Mouse (Mus musculus) forebrain, embryonic 13.5 days (tissue): ENCODE measurements around the gene Kcna3. TPM values are rescaled to one million over a fixed set of nuclear protein-coding genes. Genes with fewer than 3 reads are reported as not detected.

Experiments used
- ATAC-seq: fragments of 200-750 bp; cut with Nextera tagmentation; 2 replicates; pipeline ENCODE4 v1.8.0; 2017
- H3K27ac ChIP-seq: fragments of 300-500 bp; sonication (generic); 2 replicates; pipeline ENCODE4 v1.5.1; 2015; ENCODE audit warnings: inconsistent platforms, mild to moderate bottlenecking, moderate library complexity
- H3K27me3 ChIP-seq: fragments of 300-500 bp; sonication (generic); 2 replicates; pipeline ENCODE4 v1.6.1; 2015; ENCODE audit warnings: mild to moderate bottlenecking, inconsistent platforms
- H3K36me3 ChIP-seq: fragments of 300-500 bp; sonication (generic); 2 replicates; pipeline ENCODE4 v1.6.1; 2015; ENCODE audit warnings: mild to moderate bottlenecking, inconsistent platforms; ENCODE audit not compliant: poor library complexity, severe bottlenecking
- H3K4me1 ChIP-seq: fragments of 300-500 bp; sonication (generic); 2 replicates; pipeline ENCODE4 v1.6.1; 2015; ENCODE audit warnings: inconsistent platforms
- H3K4me2 ChIP-seq: fragments of 300-500 bp; sonication (generic); 2 replicates; pipeline ENCODE4 v1.6.1; 2015; ENCODE audit warnings: inconsistent platforms, mild to moderate bottlenecking, moderate library complexity
- H3K4me3 ChIP-seq: fragments of 300-500 bp; sonication (generic); 2 replicates; pipeline ENCODE4 v1.5.1; 2015; ENCODE audit warnings: mild to moderate bottlenecking, inconsistent platforms
- H3K9ac ChIP-seq: fragments of 300-500 bp; sonication (generic); 2 replicates; pipeline ENCODE4 v1.6.1; 2015; ENCODE audit warnings: mild to moderate bottlenecking, inconsistent platforms
- H3K9me3 ChIP-seq: fragments of 300-500 bp; sonication (generic); replicated peaks from 2 replicates; pipeline ENCODE4 v1.6.1; 2016; ENCODE audit warnings: inconsistent platforms
- WGBS: fragments of 180-500 bp; shearing (Covaris S2); methylation state at CpG from one replicate; pipeline ENCODE4 v1.1.7; 2015; 5-methylcytosine and 5-hydroxymethylcytosine counted together
- polyA plus RNA-seq: library from polyadenylated mRNA; unstranded; fragments of >200 nt; fragmentation: Nextera tagmentation; extraction: Ambion mirVana; gene quantifications from 2 replicates; pipeline ENCODE4 v1.2.1, GENCODE M21; 2015

Kcna3 gene
- polyA plus RNA-seq, 1 experiment from 2014 or later, result 13.4 TPM

DNA sequence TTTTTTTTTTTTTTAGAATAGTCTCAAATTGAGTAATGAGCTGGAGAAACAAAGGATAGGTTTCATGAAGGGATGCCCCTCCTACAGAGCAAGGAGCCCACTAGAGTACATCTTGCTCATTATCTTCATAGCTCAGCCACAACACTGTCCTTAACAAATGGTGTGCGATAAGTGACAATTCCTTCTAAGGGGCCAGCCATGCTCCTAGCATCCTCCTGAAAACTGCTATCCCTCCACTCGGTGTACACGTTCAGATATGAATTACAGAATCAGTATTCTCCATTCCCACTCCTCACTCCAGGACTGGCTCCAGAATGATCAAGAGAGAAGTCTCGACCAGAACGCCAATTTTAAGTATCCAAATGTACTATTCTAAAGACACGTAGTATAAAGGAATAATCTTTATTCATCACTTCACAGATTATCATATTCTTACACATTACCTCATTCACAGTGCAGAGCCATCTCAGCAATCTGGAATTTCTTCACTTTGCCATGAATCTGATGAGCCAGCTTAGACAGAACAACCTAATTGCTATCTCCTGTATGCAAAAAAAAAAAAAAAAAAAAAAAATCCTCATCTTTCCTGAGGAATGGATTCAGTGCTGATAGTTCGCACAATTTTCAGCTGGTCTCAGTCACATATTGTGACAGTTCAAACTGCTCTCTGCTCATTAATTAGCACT is 30.3 kb downstream of the Kcna3 start:
- peak; percentile 80 for ATAC-seq
- Histone ChIP-seq H3K36me3 (no peaks in the 10 kb centered on the region), H3K4me1 (peaks cover 25% of the 10 kb centered on the region), H3K4me2 (peak overlapping the region; percentile 20; the same call in 1 of the 2 replicates), H3K4me3 (no peak overlapping the region), H3K27me3 (no peaks in the 10 kb centered on the region), H3K9ac (no peak overlapping the region), H3K27ac (peak overlapping the region; percentile 89), H3K9me3 (no peaks in the 10 kb centered on the region)
- WGBS, result 56% methylated on average over 7 of the region's 7 CpGs

DNA sequence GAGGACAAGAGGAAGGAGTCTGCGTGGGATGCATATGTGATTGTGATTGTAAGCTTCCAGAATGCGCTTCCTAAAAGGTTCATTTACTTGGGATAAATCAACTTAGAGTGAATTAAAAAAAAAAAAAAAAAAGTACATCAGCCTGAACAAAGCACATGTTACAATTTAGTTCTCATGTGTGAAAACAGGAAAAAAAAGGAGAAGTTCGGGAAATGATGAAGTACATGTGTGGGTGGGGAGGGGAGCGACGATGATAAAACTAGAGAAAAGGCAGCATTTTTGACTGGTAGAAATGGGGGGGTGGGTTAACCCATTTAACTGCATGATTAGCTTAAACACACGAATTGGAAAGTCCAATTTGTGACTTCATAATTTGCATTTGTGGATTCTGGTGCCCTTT is 31.3 kb downstream of the Kcna3 start:
- WGBS, result 73% methylated on average over 6 of the region's 6 CpGs
- Histone ChIP-seq H3K4me3 (no peak overlapping the region), H3K9me3 (no peaks in the 10 kb centered on the region), H3K9ac (no peak overlapping the region), H3K27me3 (no peaks in the 10 kb centered on the region), H3K36me3 (no peaks in the 10 kb centered on the region), H3K4me1 (peaks cover 22% of the 10 kb centered on the region), H3K27ac (peak overlapping the region; percentile 89), H3K4me2 (no peak overlapping the region)
- no peak for ATAC-seq

DNA sequence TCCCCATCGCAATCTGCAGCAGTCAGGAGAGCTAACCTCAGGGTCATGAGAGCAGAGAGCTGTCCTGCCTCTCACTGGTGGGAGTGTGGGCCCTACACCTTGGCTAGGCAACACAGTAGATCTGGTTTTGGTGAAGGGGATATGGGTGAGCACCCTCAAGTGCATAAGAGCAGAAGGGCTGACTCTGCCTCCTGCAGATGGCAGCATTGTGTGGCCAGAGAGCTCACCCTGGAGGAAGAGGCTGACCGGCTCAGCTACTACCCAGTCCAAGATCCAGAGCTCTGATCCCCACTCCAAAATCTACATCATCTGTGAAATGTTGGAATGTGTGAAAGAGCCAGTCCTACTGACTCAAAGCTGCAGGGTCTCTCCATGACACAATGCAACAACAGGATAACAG is 37.9 kb downstream of the Kcna3 start:
- no peaks in the 10 kb centered on the region for H3K36me3 ChIP-seq
- no peaks in the 10 kb centered on the region for H3K27me3 ChIP-seq
- no peak overlapping the region for H3K4me2 ChIP-seq
- no peaks in the 10 kb centered on the region for H3K4me1 ChIP-seq
- no peak overlapping the region for H3K27ac ChIP-seq
- no peak overlapping the region for H3K4me3 ChIP-seq
- 78% methylated on average over 2 of the region's 2 CpGs for WGBS
- no peak for ATAC-seq
- no peak overlapping the region for H3K9ac ChIP-seq
- no peaks in the 10 kb centered on the region for H3K9me3 ChIP-seq

DNA sequence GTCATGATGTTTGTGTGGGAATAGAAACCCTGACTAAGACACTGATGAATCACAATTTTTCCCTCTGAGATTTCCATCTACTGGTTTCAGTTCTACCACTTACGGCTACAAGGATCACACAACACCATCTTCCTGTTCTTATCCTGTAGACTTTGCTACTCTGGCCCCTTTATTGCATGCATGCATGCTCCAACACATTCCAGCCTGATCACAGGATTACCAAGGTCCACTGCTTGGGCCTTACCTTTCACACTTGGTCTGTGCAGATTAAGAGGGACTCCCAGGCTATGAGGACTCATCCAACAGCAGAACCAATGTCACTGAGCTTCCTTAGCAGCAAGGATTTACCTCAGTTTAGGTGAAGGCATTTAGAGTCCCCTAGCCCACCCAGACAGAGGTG is 39.7 kb downstream of the Kcna3 start:
- no peaks in the 10 kb centered on the region for H3K9me3 ChIP-seq
- no peak overlapping the region for H3K9ac ChIP-seq
- H3K4me3 ChIP-seq, result no peak overlapping the region
- no peaks in the 10 kb centered on the region for H3K36me3 ChIP-seq
- H3K4me2 ChIP-seq, result no peak overlapping the region
- H3K27me3 ChIP-seq, result no peaks in the 10 kb centered on the region
- H3K27ac ChIP-seq, result no peak overlapping the region
- 91% methylated on average over 1 of the region's 1 CpGs for WGBS
- no peak for ATAC-seq
- H3K4me1 ChIP-seq, result no peaks in the 10 kb centered on the region

DNA sequence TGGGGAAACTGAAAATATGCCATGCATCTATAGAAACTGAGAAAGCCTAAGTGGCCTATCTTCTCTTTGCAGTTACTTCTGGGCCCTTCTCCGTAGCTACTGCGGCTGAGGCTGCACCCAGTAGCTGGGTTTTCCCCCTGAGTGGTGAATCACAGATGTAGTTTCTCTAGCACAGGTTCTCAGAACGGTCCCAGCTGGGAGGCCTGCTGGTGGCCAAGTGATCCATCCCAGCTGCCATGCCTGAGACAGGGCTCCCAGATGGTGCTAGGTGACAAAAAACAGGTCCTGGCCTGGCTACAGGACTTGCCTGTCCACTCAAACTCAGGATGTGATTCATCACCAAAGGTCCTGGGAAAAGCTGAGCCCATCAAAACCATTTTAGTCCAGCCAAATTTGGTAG is 40.7 kb downstream of the Kcna3 start:
- no peaks in the 10 kb centered on the region for H3K36me3 ChIP-seq
- H3K27ac ChIP-seq, result no peak overlapping the region
- H3K4me3 ChIP-seq, result no peak overlapping the region
- H3K27me3 ChIP-seq, result no peaks in the 10 kb centered on the region
- WGBS, result 81% methylated on average over 3 of the region's 3 CpGs
- no peak for ATAC-seq
- no peaks in the 10 kb centered on the region for H3K4me1 ChIP-seq
- H3K4me2 ChIP-seq, result no peak overlapping the region
- H3K9me3 ChIP-seq, result no peaks in the 10 kb centered on the region
- no peak overlapping the region for H3K9ac ChIP-seq

DNA sequence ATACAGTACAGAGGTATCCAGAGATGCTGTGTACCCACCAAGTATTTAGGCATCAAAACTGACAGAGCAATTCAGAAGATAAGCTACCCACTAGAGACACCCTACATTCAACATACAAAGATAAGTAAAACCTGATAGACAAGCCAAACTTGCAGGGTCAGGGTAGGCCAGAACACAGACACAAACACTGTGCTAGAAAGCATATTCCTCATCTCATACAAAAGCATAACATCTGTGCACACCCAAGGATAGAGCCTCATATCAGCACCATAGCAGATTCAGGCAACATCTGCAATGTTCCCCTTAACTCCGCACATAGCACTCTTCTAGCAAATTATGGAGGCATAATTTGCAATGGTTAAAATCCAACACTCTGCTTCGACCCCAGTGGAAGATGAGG is 41.1 kb downstream of the Kcna3 start:
- Histone ChIP-seq H3K36me3 (no peaks in the 10 kb centered on the region), H3K27ac (no peak overlapping the region), H3K27me3 (no peaks in the 10 kb centered on the region), H3K9ac (no peak overlapping the region), H3K9me3 (no peaks in the 10 kb centered on the region), H3K4me2 (no peak overlapping the region), H3K4me3 (no peak overlapping the region), H3K4me1 (no peaks in the 10 kb centered on the region)
- ATAC-seq, result no peak
- whole genome bisulfite sequencing, result 91% methylated on average over 2 of the region's 2 CpGs

DNA sequence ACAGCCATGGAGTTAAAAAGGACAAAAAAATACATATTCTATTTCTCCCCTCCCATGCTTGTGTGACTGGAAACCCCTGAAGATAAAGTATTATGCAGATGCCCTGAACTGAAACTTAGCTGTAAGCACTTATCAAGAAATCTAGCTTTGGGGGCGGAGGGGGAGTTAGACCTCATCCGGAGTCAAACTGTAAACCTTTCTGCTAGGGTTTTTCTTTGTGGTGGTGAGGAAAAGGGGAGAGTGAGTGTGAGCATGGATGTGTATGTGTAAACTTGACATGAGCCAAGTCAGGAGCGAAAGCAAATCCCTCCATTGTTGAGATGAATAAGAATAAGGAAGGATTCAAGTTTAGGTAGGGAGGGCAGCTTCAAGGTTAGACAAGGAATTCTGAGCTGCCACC is 44.8 kb downstream of the Kcna3 start:
- no peak overlapping the region for H3K27ac ChIP-seq
- H3K4me3 ChIP-seq, result no peak overlapping the region
- H3K9ac ChIP-seq, result no peak overlapping the region
- WGBS, result 85% methylated on average over 3 of the region's 3 CpGs
- no peaks in the 10 kb centered on the region for H3K36me3 ChIP-seq
- H3K27me3 ChIP-seq, result no peaks in the 10 kb centered on the region
- no peaks in the 10 kb centered on the region for H3K9me3 ChIP-seq
- H3K4me1 ChIP-seq, result no peaks in the 10 kb centered on the region
- no peak for ATAC-seq
- no peak overlapping the region for H3K4me2 ChIP-seq

DNA sequence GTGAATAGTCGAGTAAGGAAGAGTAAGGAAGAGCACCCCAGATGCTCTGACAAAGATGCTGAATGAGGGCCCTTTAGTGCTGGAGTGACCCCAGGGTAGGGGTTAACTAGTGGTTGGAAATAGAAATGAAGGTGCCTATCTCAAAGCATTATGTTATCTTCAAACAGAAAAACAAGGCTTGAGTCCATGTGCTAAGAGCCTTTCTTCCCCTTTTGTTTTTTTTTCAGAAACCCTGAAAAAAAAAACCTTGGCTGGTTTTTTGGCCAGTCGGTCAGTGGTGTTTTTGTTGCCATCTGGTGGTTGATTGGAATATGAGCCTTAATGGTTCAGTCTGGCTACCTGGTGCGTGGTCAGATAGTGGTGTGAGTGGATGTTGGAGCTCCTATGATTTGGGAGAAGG is 45.3 kb downstream of the Kcna3 start:
- Histone ChIP-seq H3K4me2 (no peak overlapping the region), H3K36me3 (no peaks in the 10 kb centered on the region), H3K4me3 (no peak overlapping the region), H3K27me3 (no peaks in the 10 kb centered on the region), H3K9me3 (no peaks in the 10 kb centered on the region), H3K9ac (no peak overlapping the region), H3K27ac (no peak overlapping the region), H3K4me1 (no peaks in the 10 kb centered on the region)
- ATAC-seq, result no peak
- 21% methylated on average over 3 of the region's 3 CpGs for WGBS

DNA sequence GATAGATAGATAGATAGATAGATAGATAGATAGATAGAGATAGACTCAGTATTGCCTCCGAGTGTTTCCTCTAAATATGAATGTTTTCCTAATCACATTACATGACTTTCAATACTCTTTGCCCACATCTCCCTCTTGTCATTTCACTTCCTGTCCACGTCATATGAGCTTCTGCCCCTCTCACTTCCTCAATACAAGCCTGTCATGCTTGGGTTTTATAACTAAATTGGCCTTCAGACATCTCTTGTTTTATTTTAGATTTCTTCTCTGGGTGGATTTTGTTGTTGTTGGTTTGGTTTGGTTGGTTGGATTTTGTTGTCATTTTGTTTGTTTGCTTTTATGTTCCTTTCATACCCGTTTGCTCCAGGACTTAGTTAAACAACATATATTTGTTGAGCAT is 48.6 kb downstream of the Kcna3 start:
- Histone ChIP-seq H3K4me3 (no peak overlapping the region), H3K36me3 (no peaks in the 10 kb centered on the region), H3K4me2 (no peak overlapping the region), H3K9me3 (no peaks in the 10 kb centered on the region), H3K27ac (no peak overlapping the region), H3K4me1 (no peaks in the 10 kb centered on the region), H3K9ac (no peak overlapping the region), H3K27me3 (no peaks in the 10 kb centered on the region)
- ATAC-seq, result no peak
- 88% methylated on average over 3 of the region's 3 CpGs for WGBS

DNA sequence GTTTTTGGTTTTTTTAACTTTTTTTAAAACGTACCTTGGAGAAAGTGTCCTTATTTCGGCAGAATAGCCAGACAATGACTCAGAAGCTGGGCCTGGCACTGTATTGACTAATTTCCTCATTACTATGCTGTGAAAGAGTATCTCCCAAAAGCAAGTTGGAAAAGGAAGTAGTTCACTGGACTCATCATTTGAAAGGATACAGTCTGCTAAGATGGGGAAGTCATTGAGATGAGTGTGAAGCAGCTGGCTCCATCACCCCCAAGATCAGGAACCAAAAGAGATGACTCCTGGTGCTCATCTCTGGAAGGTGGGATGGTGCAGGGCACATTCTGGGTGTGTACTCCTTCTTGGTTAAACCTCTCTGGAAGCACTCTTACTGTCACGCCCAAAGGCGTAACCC is 51.4 kb downstream of the Kcna3 start:
- Histone ChIP-seq H3K27ac (no peak overlapping the region), H3K4me2 (no peak overlapping the region), H3K9me3 (no peaks in the 10 kb centered on the region), H3K4me3 (no peak overlapping the region), H3K9ac (no peak overlapping the region), H3K4me1 (no peaks in the 10 kb centered on the region), H3K36me3 (no peaks in the 10 kb centered on the region), H3K27me3 (no peaks in the 10 kb centered on the region)
- WGBS, result 93% methylated on average over 4 of the region's 4 CpGs
- no peak for ATAC-seq

Other genes with a start within 250 kb of the Kcna3 start
- 2.2 TPM in 2 replicates for gene Cd53, start 246.0 kb upstream of the Kcna3 start, polyA plus RNA-seq
- not detected in 2 replicates for gene Olfr266, start 209.9 kb upstream of the Kcna3 start, polyA plus RNA-seq
- 0.37 and 0.49 TPM in 2 replicates for gene Kcna2, start 65.0 kb downstream of the Kcna3 start, polyA plus RNA-seq
- not detected in 2 replicates for gene Kcna10, start 146.9 kb downstream of the Kcna3 start, polyA plus RNA-seq
- gene Cym, start 185.6 kb downstream of the Kcna3 start, polyA plus RNA-seq, result 0.35 TPM in 1 of 2 replicates, not detected in the other
- gene A630076J17Rik, start 194.4 kb downstream of the Kcna3 start, polyA plus RNA-seq, result not detected in 2 replicates
- gene Prok1, start 203.5 kb downstream of the Kcna3 start, polyA plus RNA-seq, result 0.10 TPM in 1 of 2 replicates, not detected in the other
- gene Lamtor5, start 242.7 kb downstream of the Kcna3 start, polyA plus RNA-seq, result 227 and 246 TPM in 2 replicates